Mouse (Mus musculus) lung, postnatal 25 days (tissue): ENCODE measurements around the gene Atf7.

Experiments used
- DNase-seq: peaks from one replicate; pipeline ENCODE4 v3.0.0; 2022; ENCODE audit warnings: low spot score

Gene Atf7

DNA sequence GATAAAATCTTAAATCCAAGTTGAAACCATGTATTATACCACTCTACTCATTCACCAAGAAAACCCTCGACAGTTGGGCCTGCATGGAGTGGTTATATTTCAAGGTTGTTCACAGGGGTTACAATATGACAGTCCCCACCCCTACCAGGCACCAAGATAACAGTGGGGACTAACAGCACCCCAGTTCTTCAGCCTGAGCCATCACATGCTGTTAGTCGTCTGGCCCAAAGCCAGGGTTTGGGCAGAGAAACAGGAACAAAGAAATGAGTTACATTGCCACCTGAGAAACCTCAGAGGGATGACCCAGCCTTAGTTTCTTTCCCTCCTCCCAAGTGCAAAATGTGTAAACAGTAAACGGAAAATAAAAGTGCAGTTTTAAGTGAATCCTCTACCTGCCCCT is 125.9 kb downstream of the Atf7 start:
- DNase-seq: no peak

DNA sequence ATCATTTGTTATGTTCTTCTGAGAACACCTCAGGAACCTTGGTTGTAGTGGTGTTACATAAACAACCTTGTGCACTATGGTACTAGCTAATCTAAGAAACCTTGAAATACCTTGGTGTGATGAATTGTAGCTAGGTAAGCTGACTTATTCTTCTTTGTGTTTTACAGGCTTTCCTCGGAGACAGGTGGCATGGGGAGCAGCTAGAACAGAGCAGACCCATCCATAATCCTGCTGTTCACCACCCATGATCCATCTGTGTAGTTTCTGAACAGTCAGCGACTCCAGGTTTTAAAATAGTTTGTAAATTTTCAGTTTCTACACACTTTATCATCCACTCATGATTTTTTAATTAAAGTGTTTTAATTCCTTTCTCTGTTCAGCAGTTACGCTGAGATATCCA is 126.9 kb downstream of the Atf7 start:
- DNase-seq: no peak

DNA sequence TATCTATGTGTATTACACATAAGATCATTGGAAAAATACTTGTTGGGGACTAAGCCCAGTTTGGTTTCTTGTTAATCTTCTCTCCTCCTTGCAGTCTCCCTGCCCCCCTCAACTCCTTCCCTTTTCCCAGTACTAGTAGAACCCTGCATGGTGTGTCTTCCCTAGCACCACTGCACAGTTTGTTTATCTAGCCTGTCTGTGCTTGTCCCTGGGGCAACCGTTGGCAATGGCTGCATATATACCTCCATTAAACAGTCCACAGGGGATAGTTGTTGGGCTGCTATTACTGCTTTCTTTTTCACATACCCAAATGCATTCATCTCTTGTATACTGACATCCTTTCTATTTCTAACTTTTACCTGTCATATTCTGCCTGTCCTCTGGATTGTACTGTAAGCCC is 137.6 kb downstream of the Atf7 start:
- no peak for DNase-seq

DNA sequence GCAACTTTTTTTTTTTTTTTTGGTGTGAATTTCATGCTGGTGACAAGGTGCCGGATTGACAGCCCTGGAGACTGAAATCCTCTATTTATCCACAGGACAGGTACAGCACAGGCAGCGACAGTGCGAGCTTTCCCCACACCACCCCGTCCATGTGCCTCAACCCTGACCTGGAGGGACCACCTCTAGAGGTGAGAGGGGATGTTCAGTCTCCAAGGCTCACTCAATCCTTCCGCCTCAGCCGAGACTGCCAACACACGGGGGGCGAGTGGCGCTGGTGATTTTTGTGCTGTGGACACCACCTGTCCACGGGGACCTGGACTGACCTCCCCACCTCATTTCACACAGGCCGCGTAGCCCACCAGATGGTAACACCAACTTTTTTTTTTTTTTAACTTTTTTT is 139.4 kb downstream of the Atf7 start:
- no peak for DNase-seq

DNA sequence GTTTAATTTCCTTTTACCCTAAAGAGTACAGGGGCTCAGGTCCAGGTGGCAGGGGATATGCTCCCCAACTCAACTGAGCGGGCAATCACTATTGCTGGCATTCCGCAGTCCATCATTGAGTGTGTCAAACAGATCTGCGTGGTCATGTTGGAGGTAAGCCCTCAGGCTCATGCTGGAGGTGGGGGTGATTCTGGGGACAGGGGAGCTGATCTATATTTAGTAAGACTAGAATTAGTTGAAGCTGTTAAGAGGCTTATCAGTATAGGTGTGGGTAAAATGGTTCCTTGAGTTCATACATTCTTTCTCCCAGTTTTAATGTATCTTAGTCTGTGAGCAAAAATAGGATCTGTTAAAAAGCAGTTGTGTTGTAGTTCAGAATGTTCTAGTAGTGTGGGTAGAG is 142.1 kb downstream of the Atf7 start:
- DNase-seq: no peak
